Mouse (Mus musculus) stomach, embryonic 14.5 days (tissue): ENCODE measurements around the gene P4ha1. TPM values are rescaled to one million over a fixed set of nuclear protein-coding genes. Genes with fewer than 3 reads are reported as not detected.

Experiments used
- ATAC-seq: fragments of 200-750 bp; cut with Nextera tagmentation; 2 replicates; pipeline ENCODE4 v1.8.0; 2017; ENCODE audit warnings: low read depth, moderate TSS enrichment; ENCODE audit not compliant: insufficient number of reproducible peaks, insufficient read depth, low FRiP score
- H3K27ac ChIP-seq: fragments of 300-500 bp; sonication (generic); 2 replicates; pipeline ENCODE4 v1.5.1; 2014; ENCODE audit warnings: mild to moderate bottlenecking, low read length, moderate library complexity, mixed read lengths
- H3K27me3 ChIP-seq: fragments of 300-500 bp; sonication (generic); 2 replicates; pipeline ENCODE4 v1.6.1; 2014; ENCODE audit warnings: low read length, control low read depth, mixed read lengths; ENCODE audit not compliant: control insufficient read depth, insufficient read depth
- H3K36me3 ChIP-seq: fragments of 300-500 bp; sonication (generic); 2 replicates; pipeline ENCODE4 v1.6.1; 2014; ENCODE audit warnings: mild to moderate bottlenecking, control low read depth, low read length, moderate library complexity, mixed read lengths; ENCODE audit not compliant: control insufficient read depth, insufficient read depth
- H3K4me1 ChIP-seq: fragments of 300-500 bp; sonication (generic); 2 replicates; pipeline ENCODE4 v1.6.1; 2014; ENCODE audit warnings: low read length, control low read depth, mixed read lengths; ENCODE audit not compliant: control insufficient read depth, insufficient read depth
- H3K4me2 ChIP-seq: fragments of 300-500 bp; sonication (generic); replicated peaks from 2 replicates; pipeline ENCODE4 v1.6.1; 2014; ENCODE audit warnings: low read depth, low read length, control low read depth
- H3K4me3 ChIP-seq: fragments of 300-500 bp; sonication (generic); 2 replicates; pipeline ENCODE4 v1.5.1; 2014; ENCODE audit warnings: low read depth, low read length, control low read depth
- H3K9ac ChIP-seq: fragments of 300-500 bp; sonication (generic); replicated peaks from 2 replicates; pipeline ENCODE4 v1.6.1; 2014; ENCODE audit warnings: low read depth, mild to moderate bottlenecking, control low read depth, low read length, moderate library complexity, mixed read lengths
- H3K9me3 ChIP-seq: fragments of 300-500 bp; sonication (generic); 2 replicates; pipeline ENCODE4 v1.6.1; 2016; ENCODE audit warnings: low read depth, low read length, control low read depth; ENCODE audit not compliant: control insufficient read depth
- WGBS: fragments of 180-500 bp; shearing (Covaris S2); extraction: QIAGEN DNeasy Blood & Tissue Kit; methylation state at CpG from one replicate; pipeline ENCODE4 v1.1.7; 2014; 5-methylcytosine and 5-hydroxymethylcytosine counted together
- polyA plus RNA-seq: library from polyadenylated mRNA; unstranded; fragments of >200 nt; fragmentation: Nextera tagmentation; extraction: Ambion mirVana; gene quantifications from 2 replicates; pipeline ENCODE4 v1.2.1, GENCODE M21; 2014

P4ha1 gene
- polyA plus RNA-seq, 1 experiment from 2014 or later = 64.9 TPM

DNA sequence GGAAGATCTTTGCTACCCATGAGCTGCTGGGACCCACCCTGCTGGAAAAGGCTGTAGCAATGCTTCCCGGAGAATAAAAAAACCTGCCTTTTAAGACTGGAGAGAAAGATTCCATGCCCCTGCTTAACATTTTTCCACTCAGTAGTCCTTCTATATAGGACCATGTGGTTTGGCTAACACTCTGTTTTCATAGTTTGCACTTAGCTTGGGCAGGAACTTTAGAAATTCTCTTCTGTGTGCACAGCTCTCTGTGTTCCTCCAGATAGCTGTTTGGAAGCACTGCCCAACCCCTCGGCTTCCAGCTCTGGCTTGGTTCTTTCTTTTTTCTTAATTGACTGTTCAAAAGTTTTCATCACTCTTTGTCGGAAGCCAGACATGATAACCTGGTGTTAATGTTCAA is 93.5 kb downstream of the P4ha1 start:
- no peak overlapping the region for H3K27ac ChIP-seq
- no peak overlapping the region for H3K9ac ChIP-seq
- no peak for ATAC-seq
- WGBS = 79% methylated on average over 3 of the region's 3 CpGs
- no peaks in the 10 kb centered on the region for H3K36me3 ChIP-seq
- H3K9me3 ChIP-seq = no peaks in the 10 kb centered on the region
- no peak overlapping the region for H3K4me3 ChIP-seq
- H3K4me1 ChIP-seq = no peaks in the 10 kb centered on the region
- no peak overlapping the region for H3K4me2 ChIP-seq
- H3K27me3 ChIP-seq = no peaks in the 10 kb centered on the region

DNA sequence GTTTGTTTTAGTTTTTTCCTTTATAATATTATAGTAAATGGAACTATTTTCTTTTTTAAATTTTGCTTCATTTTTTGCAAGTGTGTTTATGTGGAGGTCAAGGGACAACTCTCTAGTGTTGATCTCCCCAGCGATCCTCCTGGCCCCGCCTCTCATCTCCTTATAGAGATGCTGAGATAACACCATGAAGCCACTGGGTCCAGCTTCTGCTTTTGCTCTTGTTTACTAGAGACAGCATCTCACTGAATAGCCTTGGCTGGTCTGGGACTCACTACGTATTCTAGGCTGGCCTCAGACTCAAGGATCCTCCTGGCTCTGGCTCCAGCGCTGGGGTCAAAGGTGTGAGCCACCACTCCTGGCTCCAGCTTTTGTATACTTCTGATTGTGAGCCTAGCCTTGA is 96.4 kb downstream of the P4ha1 start:
- Histone ChIP-seq H3K9me3 (no peaks in the 10 kb centered on the region), H3K27ac (no peak overlapping the region), H3K27me3 (no peaks in the 10 kb centered on the region), H3K4me3 (no peak overlapping the region), H3K4me2 (no peak overlapping the region), H3K36me3 (no peaks in the 10 kb centered on the region), H3K9ac (no peak overlapping the region), H3K4me1 (no peaks in the 10 kb centered on the region)
- no peak for ATAC-seq
- 78% methylated on average over 4 of the region's 4 CpGs for WGBS

Other genes with a start within 250 kb of the P4ha1 start
- 47.5 and 49.7 TPM in 2 replicates for gene Sept10, start 101.4 kb upstream of the P4ha1 start, polyA plus RNA-seq
- gene Sowahc, start 101.3 kb upstream of the P4ha1 start, polyA plus RNA-seq = 11.7 and 13.5 TPM in 2 replicates
- gene Gm10273, start 72.3 kb downstream of the P4ha1 start, polyA plus RNA-seq = 3.5 and 4.5 TPM in 2 replicates
- 1.7 and 2.4 TPM in 2 replicates for gene Pla2g12b, start 80.4 kb downstream of the P4ha1 start, polyA plus RNA-seq
- gene Oit3, start 118.5 kb downstream of the P4ha1 start, polyA plus RNA-seq = 0.77 and 1.5 TPM in 2 replicates